Mouse (Mus musculus) yolk sac, embryonic 10.5 days (tissue): Measurements from ENCODE around the gene Mb21d2.
A peak's percentile ranks its signal among the peaks of the same experiment; 100 is the strongest.

ENCODE experiments used
- DNase-seq: peaks from one replicate; pipeline ENCODE4 v3.0.0-alpha.2; 2017; ENCODE audit warnings: low spot score

Mb21d2 gene

DNA sequence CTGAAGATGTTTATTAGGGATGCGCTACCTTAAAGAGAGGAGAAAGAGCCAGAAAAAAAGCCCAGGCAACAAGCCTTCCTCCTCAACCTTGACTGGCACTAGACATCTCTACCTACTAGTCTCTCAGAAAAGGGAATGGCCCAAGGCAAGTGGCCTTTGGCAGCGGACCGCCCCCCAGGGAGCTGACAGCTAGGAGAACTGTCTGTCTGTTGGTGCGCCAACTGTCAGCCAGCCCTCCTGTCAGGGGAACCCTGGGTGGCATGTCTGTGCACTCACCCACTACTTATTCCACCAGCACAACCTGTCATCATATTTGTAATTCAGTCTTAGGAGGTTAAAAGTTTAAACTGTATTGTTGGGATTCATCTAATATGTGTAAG, 30.3 kb downstream of the Mb21d2 start:
- no peak for DNase-seq

DNA sequence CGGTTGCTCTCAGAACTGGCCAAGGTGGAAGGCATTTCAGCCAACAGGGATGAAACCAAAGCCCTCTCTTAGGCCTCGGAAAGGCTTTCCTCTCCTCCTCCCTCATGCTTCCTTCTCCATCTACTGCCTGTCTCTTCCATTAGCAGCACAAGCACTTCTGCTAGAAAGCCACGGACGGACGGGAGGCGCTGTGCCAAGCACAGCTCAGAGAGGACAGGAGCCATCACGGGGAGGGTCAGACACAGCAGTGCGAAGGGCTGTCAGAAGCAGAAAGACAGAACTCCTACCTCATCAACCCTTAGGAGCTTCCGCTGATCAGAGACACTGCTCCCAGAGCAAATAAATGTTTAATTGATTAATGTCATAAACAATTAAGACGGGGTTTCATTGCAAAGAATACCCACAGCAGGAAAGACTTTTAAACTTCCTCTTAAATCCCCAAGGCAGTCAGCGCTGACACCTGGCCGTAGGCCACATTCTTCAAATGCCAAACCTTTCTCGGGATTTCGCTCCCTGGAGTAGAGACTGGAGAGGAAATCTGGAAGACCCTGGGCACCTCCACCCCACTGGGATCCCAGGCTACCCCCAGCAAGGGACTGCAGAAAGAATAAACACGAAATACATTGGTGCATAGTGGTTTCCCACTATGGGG, 30.8 kb downstream of the Mb21d2 start:
- DNase-seq: no peak

DNA sequence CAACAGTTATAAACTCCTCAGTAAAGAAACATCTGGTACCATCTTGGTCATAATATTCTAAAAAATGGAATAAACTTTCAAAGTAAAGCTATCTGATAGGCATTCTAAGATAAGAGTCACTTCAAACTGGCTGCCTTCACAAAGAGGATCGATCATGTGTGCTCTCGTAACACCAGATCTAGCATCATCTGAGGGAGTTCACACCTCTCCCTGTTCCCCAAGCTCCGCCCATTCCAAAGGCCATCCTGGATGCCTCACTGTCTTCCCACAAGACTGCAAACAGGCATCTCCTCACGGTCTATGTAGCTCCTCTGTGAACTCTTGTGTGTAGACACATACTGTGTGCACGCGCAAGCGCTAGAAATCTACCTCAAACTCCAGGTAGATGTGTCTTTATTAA, 32.9 kb downstream of the Mb21d2 start:
- no peak for DNase-seq

GRCm38 (mm10) chr16:28894872-28895271, 34.6 kb downstream of the Mb21d2 start:
- no peak for DNase-seq

GRCm38 (mm10) chr16:28893266-28893665, 36.2 kb downstream of the Mb21d2 start:
- no peak for DNase-seq

GRCm38 (mm10) chr16:28886201-28886745, 43.2 kb downstream of the Mb21d2 start:
- DNase-seq: no peak

GRCm38 (mm10) chr16:28885474-28885873, 44.0 kb downstream of the Mb21d2 start:
- no peak for DNase-seq

DNA sequence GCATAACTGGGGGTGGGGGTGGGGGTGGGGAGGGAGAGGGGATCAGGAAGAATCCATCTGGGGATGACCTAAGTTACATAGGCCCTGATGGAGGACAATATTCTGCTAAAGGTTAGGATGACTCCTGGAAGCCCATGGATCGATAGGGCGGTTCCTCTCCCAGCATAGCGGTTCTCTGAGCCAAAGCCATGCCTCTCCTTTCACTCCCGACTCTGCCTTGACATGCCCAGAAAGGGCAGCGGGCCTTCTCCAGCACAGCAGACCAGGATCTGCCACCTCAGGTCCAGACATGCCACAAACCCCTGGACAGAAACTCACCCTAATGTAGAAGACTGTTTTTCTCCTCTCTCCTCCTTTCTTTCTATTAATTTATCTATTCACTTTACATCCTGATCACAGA, 44.8 kb downstream of the Mb21d2 start:
- DNase-seq: no peak

DNA sequence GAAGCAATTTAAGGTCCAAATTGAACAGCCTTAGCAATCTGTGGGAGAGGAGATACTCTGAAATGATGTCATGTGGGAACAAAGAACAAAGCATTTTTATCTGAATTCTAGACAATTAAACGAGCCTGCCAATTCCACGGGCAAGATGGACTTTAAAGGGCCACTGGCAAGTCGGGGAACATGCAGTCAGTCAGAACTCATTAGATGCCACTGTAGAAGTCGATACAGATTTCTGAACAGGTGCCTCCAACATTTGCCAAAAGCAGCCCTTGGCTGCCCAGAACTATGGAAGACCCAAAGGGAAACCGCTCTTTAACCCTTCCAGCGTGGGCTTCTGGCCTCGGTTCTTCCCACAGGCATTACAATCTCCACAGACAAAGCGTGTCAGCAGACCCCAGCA, 45.8 kb downstream of the Mb21d2 start:
- no peak for DNase-seq

DNA sequence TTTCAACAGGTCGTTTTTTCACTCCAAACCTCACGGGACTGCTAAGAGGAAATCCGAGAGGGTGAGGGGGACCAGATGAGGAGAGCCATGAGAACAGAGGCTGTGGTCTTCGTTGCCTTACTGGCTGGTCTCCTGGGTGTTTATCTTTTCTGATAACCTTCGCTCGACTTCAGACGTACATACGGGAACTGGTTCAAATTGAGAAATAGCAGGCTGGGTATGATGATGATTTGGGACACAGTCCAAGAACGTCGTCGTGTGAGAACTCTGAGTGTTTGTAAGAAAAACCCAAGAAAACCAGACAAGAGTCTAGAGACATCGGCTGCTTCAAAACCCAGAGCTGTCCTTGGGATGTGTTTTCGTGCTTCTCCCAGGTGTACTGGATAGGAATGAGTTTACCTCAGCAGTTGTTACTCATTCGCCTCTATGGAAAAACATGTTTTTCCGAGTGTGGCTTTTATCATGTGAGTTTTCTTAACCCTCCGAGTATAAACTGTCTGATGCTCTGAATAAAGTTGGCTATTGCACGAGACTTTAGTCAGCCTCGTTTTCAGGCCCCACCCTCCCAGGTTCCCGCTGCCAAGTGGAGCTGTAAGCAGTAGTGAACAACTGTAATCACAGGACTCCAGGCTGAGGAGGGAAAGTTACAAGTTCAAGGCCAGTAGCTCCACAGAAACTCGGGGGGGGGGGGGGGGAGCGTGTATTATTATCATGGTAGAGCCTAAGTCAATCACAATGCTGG, 46.6 kb downstream of the Mb21d2 start:
- peak; percentile 62 for DNase-seq

- DNase-seq: no peak
Measured at GRCm38 (mm10) chr16:28881787-28882186, 47.7 kb downstream of the Mb21d2 start.

DNA sequence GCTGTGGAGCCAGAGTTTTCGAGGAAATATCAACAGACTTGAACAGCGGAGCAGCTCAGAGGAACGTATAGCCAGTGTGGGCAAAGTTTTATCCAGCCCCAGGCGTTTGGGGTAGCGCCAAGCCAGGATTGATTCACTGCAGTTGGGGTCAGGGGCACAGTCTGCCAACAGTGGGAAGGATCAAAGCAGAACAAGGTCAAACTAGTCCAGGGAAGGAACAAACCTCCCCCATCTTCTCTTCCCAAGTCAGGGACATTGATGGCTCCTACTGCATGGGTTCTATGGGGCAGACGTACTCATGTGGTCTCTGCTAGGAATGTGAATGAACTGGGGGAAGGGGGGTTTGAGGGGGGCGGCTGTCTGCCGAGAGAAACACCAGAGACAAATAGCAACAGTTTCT, 48.7 kb downstream of the Mb21d2 start:
- DNase-seq: peak; percentile 63

DNA sequence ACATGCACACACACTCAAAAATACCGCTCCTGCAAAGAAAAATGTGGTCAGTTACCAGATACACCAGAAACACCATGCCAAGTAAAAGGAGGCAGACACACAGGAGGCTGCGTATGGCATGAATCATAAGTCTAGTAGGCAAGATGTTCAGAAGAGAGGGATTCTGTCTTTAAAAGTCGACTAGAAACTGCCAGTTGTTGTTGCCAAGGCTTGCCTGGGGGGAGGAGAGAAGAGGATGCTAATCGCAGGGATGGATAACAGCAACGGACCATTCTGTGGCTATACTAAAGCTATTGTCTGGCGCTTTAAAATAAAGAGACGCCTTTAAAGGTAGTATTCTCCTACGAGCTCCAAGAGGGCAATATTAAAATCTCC, 49.2 kb downstream of the Mb21d2 start:
- DNase-seq: no peak

DNA sequence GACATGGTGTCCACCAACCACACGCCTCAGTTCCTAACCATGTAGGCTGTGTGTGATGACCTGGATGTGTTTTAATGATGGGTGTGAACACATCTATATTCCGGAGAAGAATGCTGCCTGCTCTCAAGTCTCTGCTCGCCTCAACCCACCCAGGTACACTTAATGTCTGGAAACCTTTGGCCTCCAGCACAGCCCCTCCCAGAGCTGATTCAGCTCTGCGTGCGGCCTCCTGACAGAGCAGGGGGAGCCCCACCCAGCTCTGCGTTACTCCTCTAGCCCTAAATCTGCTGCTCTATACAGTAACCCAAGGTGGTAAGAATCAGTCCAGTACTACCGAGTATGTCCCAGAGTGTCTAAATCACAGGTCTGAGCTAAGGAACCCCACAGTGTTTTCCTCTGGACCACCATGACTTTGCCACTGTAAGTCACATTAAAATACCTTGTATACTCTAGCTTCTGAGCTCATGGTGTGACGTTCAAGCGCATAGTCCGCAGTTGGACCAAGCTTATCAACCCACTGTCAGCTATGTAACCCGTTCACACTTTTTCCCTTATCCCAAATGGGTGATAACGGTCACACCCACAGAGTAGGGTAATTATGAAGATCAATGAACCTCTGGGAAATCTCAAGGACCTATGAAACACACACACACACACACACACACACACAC, 49.7 kb downstream of the Mb21d2 start:
- DNase-seq: peak; percentile 75

DNA sequence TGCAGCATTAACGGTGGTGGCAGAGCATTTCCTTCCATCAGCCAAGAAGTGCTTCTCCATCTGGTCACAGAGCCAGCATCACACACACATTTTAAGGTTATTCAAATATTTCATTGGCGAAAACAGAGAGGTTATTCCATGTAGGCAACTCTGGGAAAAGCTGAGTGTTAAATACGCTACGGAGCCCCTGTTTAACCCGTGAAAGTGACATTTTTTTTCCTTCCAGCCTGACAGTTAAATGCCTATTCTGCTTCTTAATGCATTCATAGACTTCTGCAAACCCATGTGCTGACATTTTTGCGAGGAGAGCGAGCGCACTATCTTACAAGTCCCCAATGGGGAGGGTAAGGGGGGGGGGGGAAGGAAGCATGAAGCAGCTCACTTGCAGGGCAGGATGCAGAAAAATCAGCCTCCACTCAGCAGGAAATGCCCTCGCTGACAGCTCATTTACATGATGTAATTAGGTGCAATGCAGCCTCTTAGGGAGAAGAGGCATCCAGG, 52.3 kb downstream of the Mb21d2 start:
- DNase-seq: no peak

DNA sequence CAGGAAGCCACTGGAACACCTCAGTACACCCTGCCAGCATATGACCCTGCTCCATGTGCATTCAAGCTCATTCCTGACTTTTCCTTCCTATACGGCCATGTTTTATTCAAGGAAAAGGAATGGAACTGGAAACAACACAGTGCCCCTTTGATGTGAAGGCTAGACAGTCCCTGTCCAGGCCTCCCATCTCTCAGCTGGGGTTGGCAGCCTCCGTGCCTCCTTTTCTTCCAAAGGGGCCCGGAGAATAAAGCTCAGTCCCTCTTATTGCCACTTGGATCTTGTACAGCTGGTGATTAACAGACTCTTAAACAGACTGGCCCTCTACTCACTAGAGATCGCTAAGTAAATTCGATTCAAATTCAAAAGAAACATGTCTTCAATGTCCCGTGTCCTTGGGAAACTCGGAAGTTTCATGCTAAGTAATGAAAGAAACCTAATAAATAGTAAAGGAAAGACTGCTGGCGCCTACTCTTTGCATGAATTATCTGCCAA, 56.0 kb downstream of the Mb21d2 start:
- no peak for DNase-seq

DNA sequence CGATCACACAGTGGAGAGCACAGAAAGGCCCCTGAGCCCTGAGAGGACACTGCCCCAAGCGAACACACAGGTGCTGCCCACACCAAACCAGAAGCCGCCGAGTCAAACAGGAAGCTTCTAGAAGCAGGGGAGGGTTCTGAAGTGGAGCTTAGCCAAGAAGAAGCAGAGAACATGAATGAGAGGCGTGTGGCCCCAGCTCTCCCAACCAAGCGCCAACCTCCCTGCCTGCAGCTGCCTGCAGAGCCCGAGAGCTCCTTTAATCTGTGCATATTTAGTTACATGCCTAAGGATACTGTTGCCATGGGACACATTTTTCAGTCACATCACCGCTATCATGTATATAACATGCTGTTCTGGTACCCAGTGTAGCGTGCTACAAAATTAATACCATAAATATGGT, 58.6 kb downstream of the Mb21d2 start:
- no peak for DNase-seq

DNA sequence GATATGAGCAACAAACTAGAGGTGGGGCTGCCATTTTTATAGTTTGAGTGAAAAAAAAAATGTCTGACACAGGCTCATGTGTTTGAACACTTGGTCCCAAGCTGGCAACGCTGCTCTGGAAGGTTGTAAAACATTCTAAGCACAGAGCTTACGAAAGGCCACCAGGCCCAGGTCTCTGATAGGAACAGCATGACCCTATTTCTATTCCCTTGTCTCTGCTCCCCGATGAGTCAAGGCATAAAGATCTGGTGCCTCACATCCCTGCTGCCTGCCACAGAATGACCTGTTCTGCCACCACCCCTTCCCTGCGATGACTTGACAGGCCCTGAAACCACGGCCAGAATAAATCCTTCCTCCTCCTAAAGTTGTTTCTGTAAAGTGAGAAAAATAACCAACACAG, 59.0 kb downstream of the Mb21d2 start:
- DNase-seq: no peak

DNA sequence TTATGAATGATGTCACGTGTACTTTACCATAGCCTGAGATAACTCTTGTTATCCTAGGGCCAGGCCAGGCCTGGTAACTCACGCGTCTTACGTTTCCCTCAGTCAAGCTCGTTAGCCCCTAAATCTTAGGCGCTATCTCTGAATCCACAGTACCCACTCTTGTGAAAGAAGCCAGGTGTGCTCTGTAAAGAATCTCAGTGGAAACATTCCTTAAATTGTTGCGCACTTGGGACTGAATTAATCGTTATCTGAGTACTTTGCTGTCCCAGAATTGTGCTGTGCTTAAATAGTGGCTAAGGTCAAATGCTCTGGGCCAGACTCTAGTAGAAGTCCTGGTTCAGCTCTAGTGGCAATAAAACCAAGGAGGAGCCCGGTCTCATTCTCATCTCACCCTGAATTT, 60.6 kb downstream of the Mb21d2 start:
- DNase-seq: no peak

DNA sequence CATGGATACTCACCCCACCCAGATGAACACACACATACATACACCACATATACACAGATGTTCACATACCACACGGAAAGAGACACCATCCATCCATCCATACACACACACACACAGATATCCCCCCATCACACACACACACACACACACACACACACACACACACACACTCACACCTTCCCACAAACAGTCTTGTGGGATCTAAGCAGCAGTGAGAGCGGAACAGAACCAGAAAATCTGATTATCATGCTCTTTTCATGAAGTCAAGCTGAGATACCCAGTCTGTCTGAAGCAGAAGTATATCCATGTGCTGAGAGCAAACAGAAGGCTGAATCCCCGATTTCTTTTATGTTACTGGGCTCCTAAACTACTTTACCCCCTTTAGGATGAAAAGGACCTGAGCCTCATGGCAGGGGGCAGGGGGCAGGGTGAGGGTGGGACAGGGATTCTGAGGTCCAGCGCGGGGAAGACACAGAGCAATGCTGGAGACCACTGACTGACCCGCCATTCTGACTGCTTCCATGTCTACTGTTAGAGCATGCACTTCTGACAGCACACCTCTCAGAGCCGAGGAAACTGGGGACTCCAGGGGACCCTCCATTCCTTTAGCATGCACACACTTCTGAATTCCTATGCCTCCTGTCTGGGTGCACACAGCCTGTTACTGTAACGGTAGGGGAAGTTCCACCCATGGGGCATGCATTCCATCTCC, 62.7 kb downstream of the Mb21d2 start:
- no peak for DNase-seq

DNA sequence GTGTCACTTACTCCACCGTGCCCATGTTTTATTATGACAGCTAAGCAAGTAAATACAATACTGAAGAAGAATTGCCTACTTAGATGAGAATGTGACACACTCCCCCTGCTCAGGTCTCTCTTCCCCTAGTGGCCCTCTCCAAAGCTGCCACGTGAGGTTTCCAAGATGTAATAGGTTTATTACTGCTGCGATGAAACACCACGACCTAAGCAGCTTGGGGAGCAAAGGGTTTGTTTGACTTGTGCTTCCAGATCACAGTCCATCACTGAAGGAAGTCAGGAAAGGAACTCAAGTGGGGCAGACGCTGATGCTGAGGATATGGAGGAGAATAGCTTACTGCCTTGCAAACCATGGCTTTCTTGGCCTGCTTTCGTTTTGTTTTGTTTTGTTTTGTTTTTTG, 65.9 kb downstream of the Mb21d2 start:
- peak; percentile 58 for DNase-seq

DNA sequence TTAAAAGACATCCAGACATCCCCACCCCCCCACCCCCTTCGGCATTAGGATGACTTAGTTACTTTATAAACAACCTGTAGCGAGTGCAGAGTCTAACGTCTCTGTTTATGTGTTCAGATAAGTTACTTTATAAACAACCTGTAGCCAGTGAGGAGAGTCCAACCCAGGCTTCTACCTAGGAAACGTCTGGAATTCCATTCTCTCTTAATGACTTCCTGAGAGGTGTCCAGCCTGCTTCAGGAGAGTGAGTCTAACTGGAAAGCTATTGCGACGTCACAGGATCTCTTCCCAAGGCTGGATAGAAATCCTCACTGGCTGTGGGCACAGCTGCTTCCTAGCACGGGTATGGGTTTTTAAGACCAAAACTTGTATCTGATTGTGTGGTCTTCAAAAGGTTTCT, 67.4 kb downstream of the Mb21d2 start:
- peak; percentile 72 for DNase-seq
